Mouse (Mus musculus): ENCODE measurements around the gene Bmp8a. TPM values are rescaled to one million over a fixed set of nuclear protein-coding genes. Genes with fewer than 3 reads are reported as not detected.
"Not testable (repeated sequence)": the region's sequence is repeated elsewhere in the genome, so short reads cannot be mapped to it uniquely, and the experiment has no call there.

Gene Bmp8a
- polyA plus RNA-seq, 2 experiments: 1.6 to 1.8 TPM

GRCm38 (mm10) chr4:123340232-123340631 is 2.8 kb downstream of the Bmp8a start:
- Histone ChIP-seq H3K4me1 (ENCODE audit: control insufficient read depth, insufficient read depth, low read length) (peaks cover 3% of the 10 kb centered on the region), H3K27me3 (ENCODE audit: control insufficient read depth, insufficient read depth, low read length) (peaks cover 43% of the 10 kb centered on the region), H3K36me3 (ENCODE audit: control insufficient read depth, insufficient read depth, low read length) (no peaks in the 10 kb centered on the region), H3K4me2 (replicated peaks; ENCODE audit: low read depth, low read length, severe bottlenecking) (no peak overlapping the region), H3K27ac (replicated peaks; ENCODE audit: low read depth, low read length) (no peak overlapping the region), H3K4me3 (replicated peaks; ENCODE audit: low read length) (no peak overlapping the region), H3K9ac (ENCODE audit: low read depth, low read length, severe bottlenecking) (no peak overlapping the region), H3K9me3 (ENCODE audit: control insufficient read depth, low read length) (no peaks in the 10 kb centered on the region)
- 71% methylated on average over 5 of the region's 5 CpGs for WGBS
- ATAC-seq (ENCODE audit: low FRiP score, low read depth) (no peak), DNase-seq (ENCODE audit: low spot score) (no peak)
- no peak for TF ChIP-seq POLR2A (IDR thresholded peaks at IDR 0.05; ENCODE audit: borderline replicate concordance, extremely low read depth, insufficient read depth, insufficient read length)

GRCm38 (mm10) chr4:123337693-123338092 is 5.4 kb downstream of the Bmp8a start:
- Histone ChIP-seq H3K27ac (replicated peaks; ENCODE audit: low read depth, low read length) (no peak overlapping the region), H3K27me3 (ENCODE audit: control insufficient read depth, insufficient read depth, low read length) (peaks cover 26% of the 10 kb centered on the region), H3K36me3 (ENCODE audit: control insufficient read depth, insufficient read depth, low read length) (no peaks in the 10 kb centered on the region), H3K9me3 (ENCODE audit: control insufficient read depth, low read length) (no peaks in the 10 kb centered on the region), H3K9ac (ENCODE audit: low read depth, low read length, severe bottlenecking) (no peak overlapping the region), H3K4me2 (replicated peaks; ENCODE audit: low read depth, low read length, severe bottlenecking) (no peak overlapping the region), H3K4me1 (ENCODE audit: control insufficient read depth, insufficient read depth, low read length) (peaks cover 3% of the 10 kb centered on the region; the same call in 1 of the 2 replicates), H3K4me3 (replicated peaks; ENCODE audit: low read length) (no peak overlapping the region)
- DNase-seq (ENCODE audit: low spot score) (peak; percentile 55), ATAC-seq (ENCODE audit: low FRiP score, low read depth) (peak; percentile 34; the same call in 1 of the 2 replicates)
- 67% methylated on average over 4 of the region's 4 CpGs for WGBS
- no peak for TF ChIP-seq POLR2A (IDR thresholded peaks at IDR 0.05; ENCODE audit: borderline replicate concordance, extremely low read depth, insufficient read depth, insufficient read length)

GRCm38 (mm10) chr4:123335796-123336585 is 7.1 kb downstream of the Bmp8a start:
- Histone ChIP-seq H3K27me3 (ENCODE audit: control insufficient read depth, insufficient read depth, low read length) (peaks cover 9% of the 10 kb centered on the region; the same call in 1 of the 2 replicates), H3K4me2 (replicated peaks; ENCODE audit: low read depth, low read length, severe bottlenecking) (no peak overlapping the region), H3K9ac (ENCODE audit: low read depth, low read length, severe bottlenecking) (no peak overlapping the region), H3K4me3 (replicated peaks; ENCODE audit: low read length) (no peak overlapping the region), H3K9me3 (ENCODE audit: control insufficient read depth, low read length) (no peaks in the 10 kb centered on the region), H3K4me1 (ENCODE audit: control insufficient read depth, insufficient read depth, low read length) (no peaks in the 10 kb centered on the region), H3K36me3 (ENCODE audit: control insufficient read depth, insufficient read depth, low read length) (no peaks in the 10 kb centered on the region), H3K27ac (replicated peaks; ENCODE audit: low read depth, low read length) (no peak overlapping the region)
- ATAC-seq (ENCODE audit: low FRiP score, low read depth) (no peak), DNase-seq (ENCODE audit: low spot score) (no peak)
- no peak for TF ChIP-seq POLR2A (IDR thresholded peaks at IDR 0.05; ENCODE audit: borderline replicate concordance, extremely low read depth, insufficient read depth, insufficient read length)
- 66% methylated on average over 14 of the region's 14 CpGs for WGBS

GRCm38 (mm10) chr4:123335244-123335643 is 7.8 kb downstream of the Bmp8a start:
- not testable (repeated sequence) for H3K9ac ChIP-seq (ENCODE audit: low read depth, low read length, severe bottlenecking); H3K4me2 ChIP-seq (replicated peaks; ENCODE audit: low read depth, low read length, severe bottlenecking); H3K27ac ChIP-seq (replicated peaks; ENCODE audit: low read depth, low read length); H3K4me1 ChIP-seq (ENCODE audit: control insufficient read depth, insufficient read depth, low read length); H3K4me3 ChIP-seq (replicated peaks; ENCODE audit: low read length); DNase-seq (ENCODE audit: low spot score); H3K36me3 ChIP-seq (ENCODE audit: control insufficient read depth, insufficient read depth, low read length); H3K27me3 ChIP-seq (ENCODE audit: control insufficient read depth, insufficient read depth, low read length); H3K9me3 ChIP-seq (ENCODE audit: control insufficient read depth, low read length); ATAC-seq (ENCODE audit: low FRiP score, low read depth)
- 34% methylated on average over 10 of the region's 10 CpGs for WGBS

- H3K27me3 ChIP-seq (ENCODE audit: control insufficient read depth, insufficient read depth, low read length): no peaks in the 10 kb centered on the region
- WGBS: 40% methylated on average over 3 of the region's 3 CpGs
- no peak overlapping the region for H3K27ac ChIP-seq (replicated peaks; ENCODE audit: low read depth, low read length)
- no peak overlapping the region for H3K9ac ChIP-seq (ENCODE audit: low read depth, low read length, severe bottlenecking)
- H3K36me3 ChIP-seq (ENCODE audit: control insufficient read depth, insufficient read depth, low read length): no peaks in the 10 kb centered on the region
- no peak overlapping the region for H3K4me2 ChIP-seq (replicated peaks; ENCODE audit: low read depth, low read length, severe bottlenecking)
- no peak for ATAC-seq (ENCODE audit: low FRiP score, low read depth)
- no peak overlapping the region for H3K4me3 ChIP-seq (replicated peaks; ENCODE audit: low read length)
- no peaks in the 10 kb centered on the region for H3K9me3 ChIP-seq (ENCODE audit: control insufficient read depth, low read length)
- H3K4me1 ChIP-seq (ENCODE audit: control insufficient read depth, insufficient read depth, low read length): no peaks in the 10 kb centered on the region
- DNase-seq (ENCODE audit: low spot score): no peak
- no peak for TF ChIP-seq POLR2A (IDR thresholded peaks at IDR 0.05; ENCODE audit: borderline replicate concordance, extremely low read depth, insufficient read depth, insufficient read length)
Measured at GRCm38 (mm10) chr4:123334177-123334576, 8.9 kb downstream of the Bmp8a start.

Measured in limb, embryonic 14.5 days (tissue).